Mouse (Mus musculus): ENCODE results near the gene Mtmr4. TPM values are rescaled to one million over a fixed set of nuclear protein-coding genes. Genes with fewer than 3 reads are reported as not detected.

The Mtmr4 gene
- total RNA-seq, 2 experiments from 2014 or later, result 21.5 to 22.4 TPM

- DNase-seq (ENCODE audit: low spot score in 2 of 2), result no peak
These were observed 19.6 kb downstream of the Mtmr4 start for GRCm38 (mm10) chr11:87611547-87611946.

- no peak for DNase-seq (ENCODE audit: low spot score in 2 of 2)
These were observed 22.0 kb downstream of the Mtmr4 start for GRCm38 (mm10) chr11:87613972-87614371.

- DNase-seq (ENCODE audit: low spot score in 2 of 2), result no peak
These were observed 23.6 kb downstream of the Mtmr4 start for GRCm38 (mm10) chr11:87615551-87615950.

GRCm38 (mm10) chr11:87615952-87616351, 24.0 kb downstream of the Mtmr4 start:
- no peak for DNase-seq (ENCODE audit: low spot score in 2 of 2)

GRCm38 (mm10) chr11:87616790-87617474, 25.0 kb downstream of the Mtmr4 start, which contains the start of gene Hsf5:
Gene Hsf5 (plus strand): TSS chr11:87617164.
- DNase-seq (ENCODE audit: low spot score in 2 of 2), result no peak

- no peak for DNase-seq (ENCODE audit: low spot score in 2 of 2)
These were observed 25.6 kb downstream of the Mtmr4 start for GRCm38 (mm10) chr11:87617606-87618005.

DNA sequence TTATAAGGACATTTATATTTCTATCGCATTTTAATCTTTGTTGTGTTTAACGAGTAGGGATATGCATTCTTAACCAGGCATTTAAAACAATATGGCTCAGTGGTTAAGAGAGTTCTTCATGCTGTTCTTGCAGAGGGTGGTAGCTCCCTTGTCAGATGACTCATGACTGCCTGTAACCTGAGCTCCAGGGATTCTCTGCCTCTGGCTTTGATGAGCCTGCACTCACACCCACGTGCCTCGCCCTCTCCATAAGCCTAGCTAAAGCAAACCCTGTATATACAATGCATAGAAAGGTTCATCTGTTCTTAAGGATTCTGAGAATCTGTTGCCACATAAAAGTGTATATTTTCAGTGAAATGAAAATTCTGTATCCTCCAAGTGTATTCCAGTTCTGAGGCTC, 31.2 kb downstream of the Mtmr4 start:
- DNase-seq (ENCODE audit: low spot score in 2 of 2), result no peak

- peak in 1 of 2 experiments; percentile 13 for DNase-seq (ENCODE audit: low spot score in 2 of 2)
These were observed 37.9 kb downstream of the Mtmr4 start for GRCm38 (mm10) chr11:87629859-87630258.

GRCm38 (mm10) chr11:87638793-87639192, 46.8 kb downstream of the Mtmr4 start:
- no peak for DNase-seq (ENCODE audit: low spot score in 2 of 2)

- peak; percentile 28 to 62 for DNase-seq (ENCODE audit: low spot score in 2 of 2)
These were observed 47.2 kb downstream of the Mtmr4 start for GRCm38 (mm10) chr11:87639206-87639605.

DNA sequence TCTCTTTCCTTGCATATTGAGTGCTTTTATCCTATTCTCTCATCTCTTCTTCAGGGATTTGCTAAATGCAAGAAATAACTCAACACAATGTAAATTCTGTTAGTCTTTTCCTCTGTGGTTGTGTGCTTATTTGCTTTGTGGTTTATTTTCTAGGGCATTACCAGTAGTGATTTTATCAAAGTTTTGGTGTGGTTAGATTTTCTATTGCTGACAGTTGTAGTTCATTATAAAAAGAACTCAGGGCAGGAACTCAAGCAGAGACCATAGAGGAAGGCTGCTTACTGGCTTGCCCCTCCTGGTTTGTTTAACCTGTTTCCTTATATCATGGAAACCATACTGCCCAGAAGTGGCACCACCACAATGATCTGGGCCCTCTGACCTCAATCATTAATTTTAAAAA, 50.9 kb downstream of the Mtmr4 start:
- DNase-seq (ENCODE audit: low spot score in 2 of 2), result no peak

GRCm38 (mm10) chr11:87654693-87655092, 62.7 kb downstream of the Mtmr4 start:
- DNase-seq (ENCODE audit: low spot score in 2 of 2), result no peak

DNA sequence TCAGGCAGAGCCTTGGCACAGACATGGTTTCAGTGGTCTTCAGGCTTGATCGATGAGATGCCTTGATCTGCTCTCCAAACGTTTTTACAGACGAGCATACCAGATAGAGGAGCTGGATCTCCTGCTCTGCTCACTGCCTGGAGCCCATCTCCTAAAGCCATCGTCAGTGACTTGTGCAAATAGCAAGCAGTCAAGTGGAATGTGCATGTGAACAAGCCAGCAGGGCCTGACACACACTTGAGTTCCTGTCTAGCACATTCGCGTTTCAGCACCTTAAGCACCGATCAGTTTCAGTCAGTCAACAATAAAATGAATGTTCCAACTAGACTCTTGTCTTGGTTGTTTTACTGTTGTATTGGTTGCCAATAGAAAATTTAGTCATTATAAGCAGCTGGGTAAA, 67.3 kb downstream of the Mtmr4 start:
- DNase-seq (ENCODE audit: low spot score in 2 of 2), result no peak

GRCm38 (mm10) chr11:87662407-87662806, 70.4 kb downstream of the Mtmr4 start, which contains the start of gene Rnf43:
Gene Rnf43 (plus strand): TSS chr11:87662722.
- DNase-seq (ENCODE audit: low spot score in 2 of 2), result peak; percentile 42 to 70

DNA sequence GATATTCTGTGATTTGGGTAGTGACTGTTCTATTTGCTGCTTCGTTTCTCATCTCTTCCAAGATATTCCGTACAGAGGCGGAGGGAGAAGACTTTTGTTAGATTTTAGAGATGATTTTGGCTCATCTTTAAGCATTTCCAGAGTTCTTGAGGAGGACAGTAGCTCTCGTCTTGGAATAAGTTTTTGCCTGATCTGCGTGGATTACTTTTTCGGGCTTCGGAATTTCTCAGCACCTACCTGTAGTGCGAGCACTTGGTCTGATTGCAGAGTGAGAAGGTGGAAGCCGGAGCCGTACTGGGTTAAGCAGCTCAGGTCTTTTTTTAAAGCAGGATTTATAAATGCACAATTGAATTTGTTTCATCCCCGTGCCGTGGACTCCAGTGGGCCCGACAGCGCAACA, 70.9 kb downstream of the Mtmr4 start:
- DNase-seq (ENCODE audit: low spot score in 2 of 2), result no peak

GRCm38 (mm10) chr11:87663948-87664347, 72.0 kb downstream of the Mtmr4 start:
- no peak for DNase-seq (ENCODE audit: low spot score in 2 of 2)

- DNase-seq (ENCODE audit: low spot score in 2 of 2), result no peak
These were observed 72.6 kb downstream of the Mtmr4 start for GRCm38 (mm10) chr11:87664521-87664920.

- DNase-seq (ENCODE audit: low spot score in 2 of 2), result no peak
These were observed 73.3 kb downstream of the Mtmr4 start for GRCm38 (mm10) chr11:87665224-87665623.

- DNase-seq (ENCODE audit: low spot score in 2 of 2), result no peak
These were observed 73.7 kb downstream of the Mtmr4 start for GRCm38 (mm10) chr11:87665658-87666057.
